Comparison of ENCODE assay signal across 29 mouse cellular contexts in the genomic region with DNA sequence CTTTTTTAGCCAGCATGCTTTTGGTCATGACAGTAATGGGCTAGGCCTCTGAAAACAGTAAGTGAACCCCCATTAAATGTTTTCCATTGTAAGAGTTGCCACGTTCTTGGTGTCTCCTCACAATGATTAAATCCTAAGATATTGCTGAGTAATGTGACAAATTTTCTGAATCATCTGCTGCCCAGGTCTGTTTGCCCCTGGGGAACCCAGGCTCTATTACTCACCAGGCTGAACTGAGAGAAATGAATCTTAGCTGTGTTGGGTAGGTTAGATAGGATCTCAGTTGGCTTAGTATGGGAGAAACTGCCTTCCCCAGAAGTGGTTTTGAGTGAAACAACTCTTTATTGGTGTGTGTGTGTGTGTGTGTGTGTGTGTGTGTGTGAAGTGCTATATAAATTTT.
"Had no signal": no experiment of that assay in that cellular context is flagged by ENCODE, and none has a peak within 500 bp of the region (broad histone marks: within the 10 kb centered on the region; RNA-seq: fewer than 3 reads in every experiment).

No protein-coding gene starts in this region.

- H3K27me3 ChIP-seq: hindbrain, embryonic 12.5 days; intestine, embryonic 15.5 days; kidney, embryonic 15.5 days; limb, embryonic 12.5 days; liver, embryonic 13.5 days; liver, embryonic 15.5 days had no signal

- H3K9ac ChIP-seq: hindbrain, embryonic 12.5 days; hindbrain, embryonic 14.5 days; intestine, embryonic 15.5 days; kidney, embryonic 15.5 days; limb, embryonic 12.5 days; liver, embryonic 13.5 days; liver, embryonic 15.5 days; liver, postnatal 0 days had no signal

- H3K27ac ChIP-seq: heart, adult 2 months; hindbrain, embryonic 10.5 days; hindbrain, embryonic 12.5 days; hindbrain, embryonic 14.5 days; intestine, embryonic 15.5 days; kidney, embryonic 15.5 days; kidney, postnatal 0 days; left cerebral cortex, adult 2 months; limb, embryonic 10.5 days; limb, embryonic 12.5 days; liver, embryonic 13.5 days; liver, embryonic 15.5 days had no signal

- H3K4me3 ChIP-seq: heart, adult 2 months; hindbrain, embryonic 10.5 days; hindbrain, embryonic 12.5 days; intestine, embryonic 15.5 days; kidney, embryonic 15.5 days; left cerebral cortex, adult 2 months; limb, embryonic 10.5 days; limb, embryonic 12.5 days; liver, embryonic 13.5 days; liver, embryonic 15.5 days had no signal

- H3K9me3 ChIP-seq: hindbrain, embryonic 10.5 days; hindbrain, embryonic 12.5 days; intestine, embryonic 15.5 days; kidney, embryonic 15.5 days; limb, embryonic 10.5 days; limb, embryonic 12.5 days; liver, embryonic 13.5 days; liver, embryonic 15.5 days had no signal

- DNase-seq: gastrocnemius, postnatal 14 days; gastrocnemius, postnatal 36 days; heart, adult 11 months; heart, adult 2 months; heart, postnatal 10 days; heart, postnatal 4 days; kidney, adult 18-20 months; kidney, adult 8-10 months; kidney, postnatal 14 days; kidney, postnatal 36 days; layer of hippocampus, adult 9-11 months; liver; liver, embryonic 13.5 days; liver, postnatal 0 days had no signal

- H3K36me3 ChIP-seq: hindbrain, embryonic 10.5 days; hindbrain, embryonic 12.5 days; intestine, embryonic 15.5 days; kidney, embryonic 15.5 days; limb, embryonic 10.5 days; limb, embryonic 12.5 days; liver, embryonic 13.5 days; liver, embryonic 15.5 days had no signal

- H3K4me2 ChIP-seq: heart, embryonic 11.5 days; hindbrain, embryonic 12.5 days; hindbrain, embryonic 14.5 days; intestine, embryonic 15.5 days; kidney, embryonic 15.5 days; limb, embryonic 12.5 days; liver, embryonic 11.5 days; liver, embryonic 13.5 days; liver, embryonic 15.5 days had no signal

- ATAC-seq: hindbrain, embryonic 16.5 days; inflammation-experienced regulatory T-cells, adult 6 months; intestine, embryonic 15.5 days; intestine, postnatal 0 days; liver, postnatal 0 days had no signal

- H3K4me1 ChIP-seq: hindbrain, embryonic 10.5 days; hindbrain, embryonic 12.5 days; intestine, embryonic 15.5 days; kidney, embryonic 15.5 days; limb, embryonic 10.5 days; limb, embryonic 12.5 days; liver, embryonic 13.5 days; liver, embryonic 15.5 days had no signal
